Mouse (Mus musculus) kidney, embryonic 16.5 days (tissue): ENCODE data around the gene Brat1. TPM values are rescaled to one million over a fixed set of nuclear protein-coding genes. Genes with fewer than 3 reads are reported as not detected.

Source experiments
- ATAC-seq: fragments of 200-750 bp; cut with Nextera tagmentation; 2 replicates; pipeline ENCODE4 v1.8.0; 2017; ENCODE audit warnings: moderate TSS enrichment; ENCODE audit not compliant: low FRiP score, low TSS enrichment
- H3K27ac ChIP-seq: fragments of 300-500 bp; sonication (generic); 2 replicates; pipeline ENCODE4 v1.5.1; 2014; ENCODE audit warnings: low read length
- H3K27me3 ChIP-seq: fragments of 300-500 bp; sonication (generic); 2 replicates; pipeline ENCODE4 v1.6.1; 2014; ENCODE audit warnings: low read length, control low read depth, mixed read lengths; ENCODE audit not compliant: insufficient read depth
- H3K36me3 ChIP-seq: fragments of 300-500 bp; sonication (generic); 2 replicates; pipeline ENCODE4 v1.6.1; 2014; ENCODE audit warnings: low read length, control low read depth, mixed read lengths; ENCODE audit not compliant: insufficient read depth
- H3K4me1 ChIP-seq: fragments of 300-500 bp; sonication (generic); 2 replicates; pipeline ENCODE4 v1.6.1; 2014; ENCODE audit warnings: low read length, control low read depth, mixed read lengths; ENCODE audit not compliant: insufficient read depth
- H3K4me2 ChIP-seq: fragments of 300-500 bp; sonication (generic); replicated peaks from 2 replicates; pipeline ENCODE4 v1.6.1; 2014; ENCODE audit warnings: low read depth, low read length
- H3K4me3 ChIP-seq: fragments of 300-500 bp; sonication (generic); 2 replicates; pipeline ENCODE4 v1.5.1; 2014; ENCODE audit warnings: mild to moderate bottlenecking, low read length
- H3K9ac ChIP-seq: fragments of 300-500 bp; sonication (generic); replicated peaks from 2 replicates; pipeline ENCODE4 v1.6.1; 2014; ENCODE audit warnings: low read length
- H3K9me3 ChIP-seq: fragments of 300-500 bp; sonication (generic); 2 replicates; pipeline ENCODE4 v1.6.1; 2016; ENCODE audit warnings: low read length, control low read depth
- WGBS: fragments of 180-500 bp; shearing (Covaris S2); extraction: QIAGEN DNeasy Blood & Tissue Kit; methylation state at CpG from one replicate; pipeline ENCODE4 v1.1.7; 2014; 5-methylcytosine and 5-hydroxymethylcytosine counted together
- polyA plus RNA-seq: library from polyadenylated mRNA; unstranded; fragments of >200 nt; fragmentation: Nextera tagmentation; extraction: Ambion mirVana; gene quantifications from 2 replicates; pipeline ENCODE4 v1.2.1, GENCODE M21; 2015

Gene Brat1
- polyA plus RNA-seq, 1 experiment from 2014 or later, result 30.9 TPM

DNA sequence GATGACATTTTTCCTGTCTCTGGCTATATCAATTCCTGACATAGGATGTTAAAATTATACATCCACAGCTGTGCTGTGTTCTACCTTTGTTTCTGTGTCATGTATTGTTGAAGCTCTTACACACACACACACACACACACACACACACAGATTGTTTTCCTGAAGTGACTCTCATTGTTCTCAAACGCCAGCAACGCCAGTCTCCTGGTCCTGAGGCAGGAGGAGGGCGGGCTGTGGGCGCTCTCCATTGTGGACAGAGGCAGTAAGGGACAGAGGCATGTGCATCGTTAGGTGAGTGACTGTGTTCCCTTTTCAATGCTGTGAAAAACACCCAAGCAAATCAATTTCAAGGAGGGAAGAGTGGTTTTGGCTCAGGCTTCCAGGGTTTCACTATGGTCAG is 48.4 kb downstream of the Brat1 start:
- no peak overlapping the region for H3K4me3 ChIP-seq
- H3K27ac ChIP-seq, result no peak overlapping the region
- 72% methylated on average over 5 of the region's 5 CpGs for WGBS
- H3K9ac ChIP-seq, result no peak overlapping the region
- no peak for ATAC-seq
- peaks cover 3% of the 10 kb centered on the region; the same call in 1 of the 2 replicates for H3K9me3 ChIP-seq
- peaks cover 15% of the 10 kb centered on the region; the same call in 1 of the 2 replicates for H3K4me1 ChIP-seq
- H3K36me3 ChIP-seq, result peaks cover 4% of the 10 kb centered on the region; the same call in 1 of the 2 replicates
- H3K4me2 ChIP-seq, result no peak overlapping the region
- H3K27me3 ChIP-seq, result no peaks in the 10 kb centered on the region

DNA sequence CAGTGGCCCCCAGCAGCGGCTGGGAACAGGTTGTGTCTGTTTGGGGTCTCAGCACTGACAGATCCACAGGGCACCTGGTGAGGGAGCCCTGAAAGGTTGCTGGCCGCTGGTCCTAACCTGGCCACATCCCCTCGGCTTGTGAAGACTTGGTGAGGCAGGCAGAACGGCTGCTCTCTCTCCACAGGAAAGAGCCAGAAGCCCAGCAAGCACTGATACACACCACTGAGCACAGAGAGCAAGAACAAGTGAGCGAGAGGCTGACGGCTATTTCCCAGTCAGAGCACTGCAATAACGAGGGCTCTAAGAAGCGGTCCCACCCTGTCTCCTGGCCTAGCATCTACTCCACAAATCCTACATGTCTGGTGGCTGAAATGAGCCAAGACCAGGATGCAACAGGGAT is 54.1 kb downstream of the Brat1 start:
- WGBS, result 43% methylated on average over 8 of the region's 8 CpGs
- Histone ChIP-seq H3K27ac (peak overlapping the region; percentile 2; the same call in 1 of the 2 replicates), H3K27me3 (no peaks in the 10 kb centered on the region), H3K4me3 (no peak overlapping the region), H3K9me3 (no peaks in the 10 kb centered on the region), H3K4me1 (peaks cover 14% of the 10 kb centered on the region; the same call in 1 of the 2 replicates), H3K4me2 (no peak overlapping the region), H3K36me3 (peaks cover 17% of the 10 kb centered on the region), H3K9ac (peak overlapping the region; percentile 39)
- peak; percentile 61 for ATAC-seq

DNA sequence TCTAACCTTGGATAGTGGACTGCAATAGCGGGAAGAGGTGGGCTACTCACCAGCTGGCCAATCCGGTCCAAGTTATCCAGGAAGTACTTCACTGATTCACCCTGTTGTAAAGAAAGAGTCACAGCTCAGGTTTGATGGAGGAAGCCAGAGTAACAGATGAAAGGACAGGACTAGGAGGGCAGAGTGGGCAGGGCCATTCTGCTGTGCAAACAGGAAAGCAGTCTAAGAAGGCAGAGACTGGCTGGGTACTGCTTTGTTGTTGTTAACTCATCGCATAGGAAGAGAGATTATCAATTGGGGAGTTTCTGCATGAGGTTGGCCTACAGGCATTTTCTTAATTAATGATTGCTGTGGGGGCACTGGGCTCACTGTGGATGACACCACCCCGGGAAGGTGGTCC is 57.7 kb downstream of the Brat1 start:
- Histone ChIP-seq H3K4me3 (no peak overlapping the region), H3K9me3 (no peaks in the 10 kb centered on the region), H3K27me3 (no peaks in the 10 kb centered on the region), H3K36me3 (peaks cover 17% of the 10 kb centered on the region), H3K4me2 (no peak overlapping the region), H3K27ac (no peak overlapping the region), H3K4me1 (peaks cover 13% of the 10 kb centered on the region), H3K9ac (no peak overlapping the region)
- WGBS, result 81% methylated on average over 4 of the region's 4 CpGs
- no peak for ATAC-seq

DNA sequence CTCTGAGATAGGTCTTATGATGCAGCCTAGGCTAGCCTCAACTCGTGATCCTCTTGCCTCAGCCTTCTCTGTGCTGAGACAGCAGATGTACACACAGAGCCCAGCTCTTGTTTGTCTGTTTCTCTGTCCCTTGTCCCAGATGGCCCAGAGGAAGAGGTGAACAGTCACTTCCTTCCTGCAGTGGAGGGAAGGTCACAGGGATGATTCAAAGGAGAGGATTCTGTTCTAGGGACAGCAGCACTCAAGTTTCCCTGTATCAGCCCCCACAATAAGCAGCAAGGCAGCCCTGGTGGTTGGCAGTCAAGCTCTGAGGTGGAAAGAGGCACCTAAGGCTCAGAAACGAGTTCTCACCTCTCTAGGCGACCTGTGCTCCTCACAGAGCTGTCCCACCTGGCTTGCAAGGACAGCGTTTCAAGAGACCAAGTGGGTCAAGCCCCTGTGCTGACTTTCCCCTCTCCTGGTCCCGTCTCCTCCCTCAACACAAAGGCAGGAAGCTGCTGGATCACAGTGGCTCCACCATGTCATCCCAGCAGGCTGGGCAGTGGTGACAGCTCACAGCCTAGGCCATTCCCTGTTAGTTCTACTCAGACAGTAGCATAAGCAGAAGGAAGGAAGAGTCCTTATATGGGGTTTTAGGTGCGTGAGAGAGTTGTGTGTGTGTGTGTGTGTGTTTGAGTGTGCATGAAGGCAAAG is 60.3 kb downstream of the Brat1 start:
- H3K27me3 ChIP-seq, result no peaks in the 10 kb centered on the region
- H3K4me3 ChIP-seq, result no peak overlapping the region
- WGBS, result 55% methylated on average over 6 of the region's 6 CpGs
- no peak overlapping the region for H3K9ac ChIP-seq
- H3K36me3 ChIP-seq, result peaks cover 8% of the 10 kb centered on the region
- H3K27ac ChIP-seq, result peak overlapping the region; percentile 65
- H3K9me3 ChIP-seq, result no peaks in the 10 kb centered on the region
- peaks cover 23% of the 10 kb centered on the region for H3K4me1 ChIP-seq
- H3K4me2 ChIP-seq, result no peak overlapping the region
- no peak for ATAC-seq

GRCm38 (mm10) chr5:140766566-140766965 is 61.8 kb downstream of the Brat1 start:
- peaks cover 29% of the 10 kb centered on the region for H3K4me1 ChIP-seq
- no peak overlapping the region for H3K4me3 ChIP-seq
- no peak overlapping the region for H3K9ac ChIP-seq
- H3K36me3 ChIP-seq, result no peaks in the 10 kb centered on the region; the same call in 1 of the 2 replicates
- no peak overlapping the region for H3K27ac ChIP-seq
- H3K9me3 ChIP-seq, result no peaks in the 10 kb centered on the region
- no peaks in the 10 kb centered on the region for H3K27me3 ChIP-seq
- WGBS, result 87% methylated on average over 4 of the region's 4 CpGs
- no peak for ATAC-seq
- no peak overlapping the region for H3K4me2 ChIP-seq

DNA sequence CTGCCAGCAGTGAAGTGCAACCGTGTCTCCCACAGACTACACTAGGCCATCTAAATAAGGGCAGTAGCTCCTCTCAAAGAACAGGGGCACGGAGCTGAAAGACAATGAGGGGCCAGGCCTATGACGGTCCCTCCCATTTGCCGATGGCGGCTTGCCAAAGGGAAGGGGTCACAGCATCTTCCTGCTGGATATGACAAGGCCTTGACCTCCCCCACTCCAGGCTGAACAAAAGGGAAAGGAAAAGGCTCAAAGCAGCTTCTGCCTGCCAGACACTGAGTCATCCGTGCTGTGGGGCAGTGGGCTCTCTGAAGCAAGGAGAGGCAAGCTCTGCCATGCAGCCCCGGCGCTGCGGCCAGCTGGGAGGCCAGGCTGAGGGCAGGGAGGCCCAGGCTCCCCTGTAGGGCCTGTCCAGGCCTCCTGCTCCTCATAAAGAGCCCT is 62.9 kb downstream of the Brat1 start:
- H3K4me2 ChIP-seq, result peak overlapping the region; percentile 25; the same call in 1 of the 2 replicates

GRCm38 (mm10) chr5:140768333-140768732 is 63.5 kb downstream of the Brat1 start:
- Histone ChIP-seq H3K4me2 (0 out of 2 replicates have a peak overlapping the region, but pooled peaks have one; percentile 25), H3K27ac (peak overlapping the region; percentile 97), H3K27me3 (no peaks in the 10 kb centered on the region), H3K36me3 (no peaks in the 10 kb centered on the region), H3K4me3 (no peak overlapping the region), H3K9ac (peak overlapping the region; percentile 61), H3K9me3 (no peaks in the 10 kb centered on the region), H3K4me1 (peaks cover 40% of the 10 kb centered on the region)
- WGBS, result 45% methylated on average over 5 of the region's 5 CpGs
- ATAC-seq, result no peak

More for the DNA sequence above, 62.9 kb downstream of the Brat1 start:
- peak overlapping the region; percentile 61 for H3K9ac ChIP-seq
- H3K27me3 ChIP-seq, result no peaks in the 10 kb centered on the region
- peak; percentile 82 for ATAC-seq
- WGBS, result 10% methylated on average over 9 of the region's 9 CpGs
- H3K36me3 ChIP-seq, result no peaks in the 10 kb centered on the region
- no peak overlapping the region for H3K4me3 ChIP-seq
- peak overlapping the region; percentile 97 for H3K27ac ChIP-seq
- H3K9me3 ChIP-seq, result no peaks in the 10 kb centered on the region
- H3K4me1 ChIP-seq, result peaks cover 40% of the 10 kb centered on the region

Other genes starting within 250 kb of the Brat1 start
- 24.1 and 25.7 TPM in 2 replicates for gene Chst12, start 199.5 kb upstream of the Brat1 start, polyA plus RNA-seq
- gene Grifin, start 139.9 kb upstream of the Brat1 start, polyA plus RNA-seq, result 0.27 TPM in 1 of 2 replicates, not detected in the other
- gene Lfng, start 97.7 kb upstream of the Brat1 start, polyA plus RNA-seq, result 36.3 and 38.9 TPM in 2 replicates
- gene Ttyh3, start 56.0 kb upstream of the Brat1 start, polyA plus RNA-seq, result 28.4 and 31.3 TPM in 2 replicates
- 26.0 and 30.7 TPM in 2 replicates for gene Iqce, start 2.6 kb upstream of the Brat1 start, polyA plus RNA-seq
- 1.6 and 2.4 TPM in 2 replicates for gene Amz1, start 19.1 kb downstream of the Brat1 start, polyA plus RNA-seq
- gene Gna12, start 125.4 kb downstream of the Brat1 start, polyA plus RNA-seq, result 9.6 and 10.0 TPM in 2 replicates